Mouse (Mus musculus): ENCODE results near the gene Tspan1. TPM values are rescaled to one million over a fixed set of nuclear protein-coding genes. Genes with fewer than 3 reads are reported as not detected.

Tspan1 gene
- polyA plus RNA-seq, 1 experiment from 2014 or later: 0.06 TPM

- no peaks in the 10 kb centered on the region for H3K27me3 ChIP-seq
- no peak for TF ChIP-seq CTCF (IDR thresholded peaks at IDR 0.05)
- POLR2A ChIA-PET: no interaction called here
- CTCF ChIA-PET: no interaction called here
- no peak for ATAC-seq
- in situ Hi-C loops (cut with MboI; ENCODE audit: low pct_unique_long_range_greater_than_20kb): no loop called here
- DNase-seq (ENCODE audit: low read depth, low spot score): no peak
Observed at GRCm38 (mm10) chr4:116182079-116182478, 14.7 kb upstream of the Tspan1 start.

GRCm38 (mm10) chr4:116177140-116177539, 9.7 kb upstream of the Tspan1 start:
- ATAC-seq: no peak
- no peak for TF ChIP-seq CTCF (IDR thresholded peaks at IDR 0.05)
- ChIA-PET CTCF (no interaction called here), POLR2A (no interaction called here)
- no peaks in the 10 kb centered on the region for H3K27me3 ChIP-seq
- no peak for DNase-seq (ENCODE audit: low read depth, low spot score)
- in situ Hi-C loops (cut with MboI; ENCODE audit: low pct_unique_long_range_greater_than_20kb): no loop called here

GRCm38 (mm10) chr4:116176543-116176988, 9.2 kb upstream of the Tspan1 start:
- ChIA-PET CTCF (no interaction called here), POLR2A (no interaction called here)
- in situ Hi-C loops (cut with MboI; ENCODE audit: low pct_unique_long_range_greater_than_20kb): no loop called here
- ATAC-seq: no peak
- no peak for TF ChIP-seq CTCF (IDR thresholded peaks at IDR 0.05)
- DNase-seq (ENCODE audit: low read depth, low spot score): no peak
- H3K27me3 ChIP-seq: no peaks in the 10 kb centered on the region

DNA sequence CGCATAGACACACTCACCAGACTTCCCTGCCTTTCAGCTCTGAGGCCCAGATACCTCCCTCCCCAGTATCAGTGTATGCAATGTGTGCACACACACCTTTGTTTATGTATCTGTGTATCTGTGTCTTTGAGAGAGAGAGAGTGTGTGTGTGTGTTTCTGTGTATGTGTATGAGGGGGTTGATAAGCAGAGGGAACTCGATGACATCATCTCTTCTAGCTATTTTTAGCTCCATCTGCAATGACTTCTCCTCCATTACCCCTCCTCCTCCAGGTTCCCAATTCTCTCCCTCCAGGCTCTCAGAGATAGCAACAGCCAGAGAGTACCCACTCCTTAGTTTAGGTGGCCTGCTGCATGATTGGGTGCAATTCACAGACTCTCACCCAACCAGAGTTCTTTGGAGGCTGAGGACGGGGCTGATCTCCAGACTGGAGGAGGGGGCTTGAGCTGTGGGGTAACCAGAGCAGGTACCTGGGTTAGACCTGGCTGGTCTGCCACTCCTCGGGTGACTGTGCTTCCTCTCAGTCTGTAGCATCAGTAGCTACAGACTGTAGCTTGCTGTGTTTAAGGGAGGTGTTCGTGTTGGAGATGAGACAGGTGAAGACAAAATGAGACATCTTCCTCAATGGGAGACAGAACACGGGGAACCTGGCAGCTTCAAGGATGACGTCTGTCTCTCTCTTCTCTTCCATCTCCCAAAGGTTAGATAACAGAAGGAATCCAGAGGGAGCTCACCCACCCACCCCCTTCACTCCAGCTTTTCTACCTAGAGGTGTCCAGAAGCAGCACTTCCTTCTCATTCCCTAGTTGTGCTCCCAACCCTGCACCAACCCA, 8.5 kb upstream of the Tspan1 start:
- TF ChIP-seq CTCF (IDR thresholded peaks at IDR 0.05): no peak
- POLR2A ChIA-PET: no interaction called here
- DNase-seq (ENCODE audit: low read depth, low spot score) (no peak), ATAC-seq (no peak)
- CTCF ChIA-PET: interaction anchor here (1.0 kb wide), 1 partner anchor 41 kb away, joined by 3 read pairs; no protein-coding TSS in a partner anchor
- in situ Hi-C loops (cut with MboI; ENCODE audit: low pct_unique_long_range_greater_than_20kb): no loop called here
- no peaks in the 10 kb centered on the region for H3K27me3 ChIP-seq

DNA sequence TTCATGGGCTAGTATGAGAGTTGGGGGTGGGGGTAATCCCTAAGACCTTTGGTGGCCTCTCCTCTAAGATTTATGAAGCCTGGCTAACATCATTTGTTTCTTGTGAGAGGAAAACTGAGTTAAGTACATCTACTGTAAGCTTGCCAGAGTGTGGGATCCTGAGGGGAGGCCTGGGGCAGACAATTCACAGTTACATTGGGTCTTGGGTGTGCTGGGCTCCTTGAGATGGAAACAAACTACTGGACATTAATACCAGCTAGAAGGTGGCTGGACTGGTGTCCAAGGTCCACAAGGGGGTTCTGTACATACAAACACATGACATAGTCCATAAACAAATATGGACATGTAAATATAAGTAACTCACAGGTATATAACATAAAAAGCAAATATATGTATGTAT, 7.7 kb upstream of the Tspan1 start:
- in situ Hi-C loops (cut with MboI; ENCODE audit: low pct_unique_long_range_greater_than_20kb): no loop called here
- POLR2A ChIA-PET: interaction anchor here (0.7 kb wide), 1 partner anchor 29 kb away, joined by 3 read pairs; no protein-coding TSS in a partner anchor
- TF ChIP-seq CTCF (IDR thresholded peaks at IDR 0.05): no peak
- CTCF ChIA-PET: interaction anchor here (1.0 kb wide), 1 partner anchor 40 kb away, joined by 3 read pairs; no protein-coding TSS in a partner anchor
- ATAC-seq (no peak), DNase-seq (ENCODE audit: low read depth, low spot score) (no peak)
- H3K27me3 ChIP-seq: no peaks in the 10 kb centered on the region

DNA sequence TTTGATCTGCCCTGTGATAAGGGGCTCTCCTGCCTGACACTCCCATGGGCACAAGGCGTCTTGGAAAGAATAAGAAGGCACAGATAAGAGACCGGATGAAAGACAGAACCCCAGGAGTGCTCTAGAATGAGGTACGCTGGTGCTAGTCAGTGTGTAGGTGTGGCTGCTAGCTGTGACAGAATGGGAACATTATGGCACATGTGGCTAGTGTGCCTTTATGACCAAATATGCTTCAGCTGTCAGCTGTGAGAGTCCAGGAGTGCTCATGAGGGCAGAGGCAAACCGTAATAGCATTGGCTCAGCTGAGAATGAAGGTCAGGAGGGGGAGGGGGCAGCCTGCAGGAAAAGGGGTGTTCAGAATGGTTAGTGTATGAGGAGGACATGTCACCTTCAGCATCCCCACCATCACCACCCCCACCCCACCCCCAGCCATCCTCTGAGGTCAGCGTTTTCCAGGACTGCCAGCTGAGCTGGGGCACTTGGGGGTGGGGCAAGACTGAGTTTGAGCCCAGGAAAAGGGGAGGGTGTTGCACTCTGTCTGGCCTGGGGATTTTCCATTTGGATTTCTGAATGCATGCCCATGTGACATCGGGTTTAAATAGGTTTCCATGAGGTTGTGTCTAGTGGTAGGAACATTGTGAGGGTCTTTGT, 7.2 kb upstream of the Tspan1 start:
- CTCF ChIA-PET: no interaction called here
- in situ Hi-C loops (cut with MboI; ENCODE audit: low pct_unique_long_range_greater_than_20kb): loop anchor here (5.0 kb wide), 1 partner anchor 108 kb away; no protein-coding TSS in a partner anchor
- POLR2A ChIA-PET: interaction anchor here (0.7 kb wide), 1 partner anchor 28 kb away, joined by 3 read pairs; no protein-coding TSS in a partner anchor
- no peaks in the 10 kb centered on the region for H3K27me3 ChIP-seq
- TF ChIP-seq CTCF (IDR thresholded peaks at IDR 0.05): no peak
- DNase-seq (ENCODE audit: low read depth, low spot score) (no peak), ATAC-seq (no peak)

DNA sequence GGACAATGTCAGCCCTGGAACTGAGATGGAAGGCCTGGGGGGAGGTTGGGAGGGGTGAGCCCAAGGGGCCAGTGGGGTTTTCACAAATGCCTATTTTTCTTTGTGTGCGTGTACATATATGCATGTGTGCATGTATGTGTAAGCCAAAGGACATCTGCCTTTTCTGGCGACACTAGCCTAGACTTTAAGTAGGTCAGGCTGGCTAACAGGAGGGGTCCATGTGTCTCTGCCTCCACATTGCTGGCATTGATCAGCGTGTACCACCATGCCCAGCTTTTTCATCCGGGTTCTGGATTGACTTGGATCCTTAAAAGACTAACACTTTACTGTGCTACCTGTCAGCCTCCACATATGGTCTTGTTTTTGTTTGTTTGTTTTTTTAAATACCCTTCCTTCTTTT, 6.4 kb upstream of the Tspan1 start:
- H3K27me3 ChIP-seq: no peaks in the 10 kb centered on the region
- DNase-seq (ENCODE audit: low read depth, low spot score): no peak
- TF ChIP-seq CTCF (IDR thresholded peaks at IDR 0.05): no peak
- in situ Hi-C loops (cut with MboI; ENCODE audit: low pct_unique_long_range_greater_than_20kb): loop anchor here (5.0 kb wide), 1 partner anchor 109 kb away; no protein-coding TSS in a partner anchor
- ChIA-PET CTCF (no interaction called here), POLR2A (no interaction called here)
- no peak for ATAC-seq

- CTCF ChIA-PET: no interaction called here
- no peaks in the 10 kb centered on the region for H3K27me3 ChIP-seq
- TF ChIP-seq CTCF (IDR thresholded peaks at IDR 0.05): no peak
- ATAC-seq (no peak), DNase-seq (ENCODE audit: low read depth, low spot score) (no peak)
- POLR2A ChIA-PET: no interaction called here
- in situ Hi-C loops (cut with MboI; ENCODE audit: low pct_unique_long_range_greater_than_20kb): loop anchor here (5.0 kb wide), 1 partner anchor 109 kb away; no protein-coding TSS in a partner anchor
Observed at GRCm38 (mm10) chr4:116173072-116173471, 5.7 kb upstream of the Tspan1 start, which contains the start of the genes 1700042G07Rik and Gm49337. Gene 1700042G07Rik (plus strand): TSS chr4:116173372. Gene Gm49337 (plus strand): TSS chr4:116173384.

DNA sequence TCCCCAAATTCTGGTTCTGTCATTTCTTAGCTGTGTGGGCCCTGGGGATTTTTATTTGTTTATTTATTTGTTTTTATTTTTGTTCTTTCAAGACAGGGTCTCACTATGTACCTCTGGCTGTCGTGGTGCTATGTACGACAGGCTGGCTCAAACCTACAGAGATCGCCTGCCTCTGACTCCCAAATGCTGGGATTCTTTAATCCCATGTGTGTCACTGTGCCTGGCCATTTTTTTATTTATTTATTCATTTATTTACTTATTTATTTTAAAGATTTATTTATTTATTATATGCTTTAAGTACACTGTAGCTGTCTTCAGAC, 1.9 kb upstream of the Tspan1 start:
- POLR2A ChIA-PET: no interaction called here
- no peak for TF ChIP-seq CTCF (IDR thresholded peaks at IDR 0.05)
- no peaks in the 10 kb centered on the region for H3K27me3 ChIP-seq
- CTCF ChIA-PET: no interaction called here
- no peak for ATAC-seq
- DNase-seq (ENCODE audit: low read depth, low spot score): no peak
- in situ Hi-C loops (cut with MboI; ENCODE audit: low pct_unique_long_range_greater_than_20kb): no loop called here

DNA sequence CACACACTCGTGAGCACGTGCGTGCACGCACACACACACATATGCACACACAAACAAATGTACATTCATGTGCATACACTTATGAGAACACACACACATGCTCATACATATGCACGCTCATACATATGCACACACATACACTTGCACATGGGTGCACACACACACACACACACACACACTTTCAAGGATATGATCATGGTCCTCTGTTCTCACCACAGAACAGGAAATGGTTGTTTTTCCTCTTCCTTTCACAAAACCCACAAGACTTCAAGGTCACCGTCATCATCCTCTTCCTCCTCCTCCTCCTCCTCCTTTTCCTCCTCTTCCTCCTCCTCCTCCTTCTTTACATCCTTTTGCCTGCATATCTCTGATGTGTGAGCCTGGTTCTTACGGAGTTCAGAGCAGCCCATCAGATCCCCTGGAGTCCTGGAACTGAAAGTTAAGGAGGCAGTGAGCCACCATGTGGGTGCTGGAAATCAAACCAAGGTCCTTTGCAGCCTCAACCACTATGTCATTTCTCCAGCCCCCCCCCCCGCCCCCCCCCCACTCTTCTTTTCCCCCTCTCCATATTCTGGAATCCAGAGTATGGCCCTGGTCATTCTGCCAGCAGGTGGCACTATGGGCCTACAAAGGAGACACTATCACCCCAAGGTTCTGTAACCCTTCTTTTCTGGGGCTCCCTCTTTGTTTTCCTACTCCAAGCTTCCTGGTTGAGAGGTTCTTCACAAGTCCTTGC, 1.4 kb upstream of the Tspan1 start:
- ATAC-seq (no peak), DNase-seq (ENCODE audit: low read depth, low spot score) (no peak)
- no peaks in the 10 kb centered on the region for H3K27me3 ChIP-seq
- ChIA-PET CTCF (no interaction called here), POLR2A (no interaction called here)
- in situ Hi-C loops (cut with MboI; ENCODE audit: low pct_unique_long_range_greater_than_20kb): no loop called here
- TF ChIP-seq CTCF (IDR thresholded peaks at IDR 0.05): peak; percentile 65

All from Patski (cell line).